Mouse (Mus musculus) ES-E14 (cell line): ENCODE data around the gene Cyp2ab1. TPM values are rescaled to one million over a fixed set of nuclear protein-coding genes. Genes with fewer than 3 reads are reported as not detected.
A peak's percentile ranks its signal among the peaks of the same experiment; 100 is the strongest.
"Not testable (repeated sequence)": the region's sequence is repeated elsewhere in the genome, so short reads cannot be mapped to it uniquely, and the experiment has no call there.

ENCODE experiments used
- DNase-seq: peaks from one replicate; pipeline ENCODE4 v3.0.0-alpha.2; 2013; ENCODE audit warnings: low read depth, low spot score
- H3K27ac ChIP-seq: 2 replicates; pipeline ENCODE4 v1.5.1; 2012; ENCODE audit warnings: low read depth, mild to moderate bottlenecking, low read length, moderate library complexity, mixed read lengths; ENCODE audit not compliant: poor library complexity, insufficient read depth, severe bottlenecking
- H3K36me3 ChIP-seq: 2 replicates; pipeline ENCODE4 v1.6.1; 2012; ENCODE audit warnings: mild to moderate bottlenecking, low read length, moderate library complexity, mixed read lengths; ENCODE audit not compliant: control insufficient read depth, poor library complexity, insufficient read depth, severe bottlenecking
- H3K4me1 ChIP-seq, 2 experiments: fragments of 150-350 bp in 1 of 2; sonication (generic) in 1 of 2; 2 replicates each; pipeline ENCODE4 v1.6.1; 2012; ENCODE audit warnings: low read length in 2 of 2, mild to moderate bottlenecking in 1 of 2, mixed read lengths in 1 of 2; ENCODE audit not compliant: control insufficient read depth in 2 of 2, insufficient read depth in 2 of 2, poor library complexity in 1 of 2
- H3K4me3 ChIP-seq, 2 experiments: fragments of 150-350 bp in 1 of 2; sonication (generic) in 1 of 2; 2 replicates each; pipeline ENCODE4 v1.5.1; 2012; ENCODE audit warnings: low read length in 2 of 2, low read depth in 1 of 2, mild to moderate bottlenecking in 1 of 2, mixed read lengths in 1 of 2; ENCODE audit not compliant: insufficient read depth in 1 of 2, poor library complexity in 1 of 2, severe bottlenecking in 1 of 2
- H3K9ac ChIP-seq: 2 replicates; pipeline ENCODE4 v1.6.1; 2012; ENCODE audit warnings: low read depth, mild to moderate bottlenecking, low read length, mixed read lengths; ENCODE audit not compliant: poor library complexity, insufficient read depth, severe bottlenecking
- H3K9me3 ChIP-seq: fragments of 150-350 bp; sonication (generic); 2 replicates; pipeline ENCODE4 v1.6.1; 2012; ENCODE audit warnings: low read depth, mild to moderate bottlenecking, low read length; ENCODE audit not compliant: control insufficient read depth, insufficient read depth
- CHD2 ChIP-seq: IDR thresholded peaks from 2 replicates; pipeline ENCODE4 v1.6.1; 2014; ENCODE audit warnings: mild to moderate bottlenecking, low read depth, low read length, inconsistent platforms
- HCFC1 ChIP-seq: IDR thresholded peaks from 2 replicates; pipeline ENCODE4 v1.6.1; 2012; ENCODE audit warnings: low read length, inconsistent platforms, borderline replicate concordance; ENCODE audit not compliant: insufficient read depth
- MAFK ChIP-seq: IDR thresholded peaks from 2 replicates; pipeline ENCODE4 v1.6.1; 2014; ENCODE audit warnings: mild to moderate bottlenecking, low read depth, low read length, inconsistent platforms; ENCODE audit not compliant: insufficient read depth
- ZC3H11A ChIP-seq: IDR thresholded peaks from 2 replicates; pipeline ENCODE4 v1.6.1; 2012; ENCODE audit warnings: low read depth, mild to moderate bottlenecking, inconsistent platforms, low read length, borderline replicate concordance
- ZNF384 ChIP-seq: IDR thresholded peaks from 2 replicates; pipeline ENCODE4 v1.6.1; 2012; ENCODE audit warnings: low read depth, low read length, inconsistent platforms
- in situ Hi-C, 2 experiments: fragments of 600-800 bp; cut with MboI; formaldehyde crosslinking; loops; one replicate each; pipeline ENCODE4 v1.15.1; 2025; ENCODE audit warnings: low sequenced_read_pairs in 2 of 2, inconsistent platforms in 1 of 2; ENCODE audit not compliant: unreplicated experiment in 2 of 2
- total RNA-seq: library from RNA; depleted of rRNA; stranded (reverse); fragments of 300-350 nt; gene quantifications from 2 replicates; pipeline ENCODE4 v1.2.3, GENCODE M21; 2012; rRNA removed

The Cyp2ab1 gene
- 0.36 and 0.79 TPM in 2 replicates for total RNA-seq

GRCm38 (mm10) chr16:20325286-20325685 lies at the start of gene Cyp2ab1:
Gene Cyp2ab1, minus strand, starts transcription at chr16:20325404.
- in situ Hi-C loops: no loop called here
- TF ChIP-seq MAFK (no peak), CHD2 (no peak), ZNF384 (no peak), HCFC1 (no peak), ZC3H11A (no peak)

GRCm38 (mm10) chr16:20371731-20372130 lies 46.5 kb upstream of the Cyp2ab1 start:
- H3K4me1 ChIP-seq: peaks cover 24 to 31% of the 10 kb centered on the region in 2 experiments
- DNase-seq: no peak
- peaks cover 10% of the 10 kb centered on the region for H3K36me3 ChIP-seq
- H3K4me3 ChIP-seq: no peak overlapping the region
- in situ Hi-C loops: no loop called here
- no peaks in the 10 kb centered on the region for H3K9me3 ChIP-seq
- peak overlapping the region; percentile 63 for H3K27ac ChIP-seq
- H3K9ac ChIP-seq: peak overlapping the region; percentile 30; the same call in 1 of the 2 replicates
- TF ChIP-seq ZC3H11A (0 out of 2 replicates have a peak, but pooled peaks have one; percentile 7), ZNF384 (no peak), MAFK (peak; percentile 97), HCFC1 (no peak)

More at GRCm38 (mm10) chr16:20325286-20325685, at the start of gene Cyp2ab1:
- no peak within 1 kb of the TSS for H3K9ac ChIP-seq
- H3K4me3 ChIP-seq: no peak within 1 kb of the TSS
- H3K4me1 ChIP-seq: peaks cover 0 to 2% of the 10 kb centered on the region in 2 experiments; a peak in 2 of 4 replicates
- H3K27ac ChIP-seq: no peak within 1 kb of the TSS
- H3K36me3 ChIP-seq: peaks cover 11% of the 10 kb centered on the region
- no peak for DNase-seq
- no peaks in the 10 kb centered on the region for H3K9me3 ChIP-seq

GRCm38 (mm10) chr16:20368221-20368620 lies 43.0 kb upstream of the Cyp2ab1 start:
- Histone ChIP-seq H3K36me3 (peaks cover 18% of the 10 kb centered on the region), H3K9ac (no peak overlapping the region), H3K4me3 (no peak overlapping the region), H3K9me3 (no peaks in the 10 kb centered on the region), H3K27ac (no peak overlapping the region), H3K4me1 (peaks cover 19 to 23% of the 10 kb centered on the region in 2 experiments)
- DNase-seq: no peak
- TF ChIP-seq HCFC1 (no peak), ZNF384 (no peak)
- in situ Hi-C loops: no loop called here

- DNase-seq: no peak
- TF ChIP-seq CHD2: no peak
- no peak for TF ChIP-seq MAFK
- no peak for TF ChIP-seq ZNF384
- TF ChIP-seq ZC3H11A: no peak
- no peak for TF ChIP-seq HCFC1
- H3K27ac ChIP-seq: peak overlapping the region; percentile 84
- peak overlapping the region; percentile 44; the same call in 1 of the 2 replicates for H3K9ac ChIP-seq
- in situ Hi-C loops: no loop called here
- peaks cover 26% of the 10 kb centered on the region for H3K36me3 ChIP-seq
- H3K4me1 ChIP-seq: peaks cover 11 to 15% of the 10 kb centered on the region in 2 experiments; a peak in 3 of 4 replicates
- H3K9me3 ChIP-seq: no peaks in the 10 kb centered on the region
- peak overlapping the region in 1 of 2 experiments; percentile 40; a peak in 2 of 4 replicates for H3K4me3 ChIP-seq
These were observed 36.9 kb upstream of the Cyp2ab1 start for GRCm38 (mm10) chr16:20362121-20362520.

GRCm38 (mm10) chr16:20361496-20361895 lies 36.3 kb upstream of the Cyp2ab1 start:
- H3K9me3 ChIP-seq, DNase-seq, in situ Hi-C loops: not testable (repeated sequence)
- Histone ChIP-seq H3K27ac (peak overlapping the region; percentile 84), H3K36me3 (peaks cover 27% of the 10 kb centered on the region), H3K4me3 (peak overlapping the region in 1 of 2 experiments; percentile 40; a peak in 2 of 4 replicates), H3K4me1 (peaks cover 11 to 15% of the 10 kb centered on the region in 2 experiments; a peak in 3 of 4 replicates), H3K9ac (peak overlapping the region; percentile 44; the same call in 1 of the 2 replicates)
